Mouse (Mus musculus) midbrain, embryonic 12.5 days (tissue): ENCODE measurements around the gene Cd2. TPM values are rescaled to one million over a fixed set of nuclear protein-coding genes. Genes with fewer than 3 reads are reported as not detected.

Source experiments
- ATAC-seq: fragments of 200-750 bp; cut with Nextera tagmentation; 2 replicates; pipeline ENCODE4 v1.8.0; 2017; ENCODE audit warnings: low read depth, moderate TSS enrichment, moderate library complexity; ENCODE audit not compliant: low FRiP score
- H3K27ac ChIP-seq: fragments of 300-500 bp; sonication (generic); replicated peaks from 2 replicates; pipeline ENCODE4 v1.5.1; 2016; ENCODE audit warnings: mild to moderate bottlenecking
- H3K27me3 ChIP-seq: fragments of 300-500 bp; sonication (generic); 2 replicates; pipeline ENCODE4 v1.6.1; 2016; ENCODE audit warnings: mild to moderate bottlenecking
- H3K36me3 ChIP-seq: fragments of 300-500 bp; sonication (generic); 2 replicates; pipeline ENCODE4 v1.6.1; 2016
- H3K4me1 ChIP-seq: fragments of 300-500 bp; sonication (generic); 2 replicates; pipeline ENCODE4 v1.6.1; 2016
- H3K4me2 ChIP-seq: fragments of 300-500 bp; sonication (generic); replicated peaks from 2 replicates; pipeline ENCODE4 v1.6.1; 2016; ENCODE audit warnings: mild to moderate bottlenecking, moderate library complexity
- H3K4me3 ChIP-seq: fragments of 300-500 bp; sonication (generic); 2 replicates; pipeline ENCODE4 v1.5.1; 2016; ENCODE audit warnings: mild to moderate bottlenecking
- H3K9ac ChIP-seq: fragments of 300-500 bp; sonication (generic); replicated peaks from 2 replicates; pipeline ENCODE4 v1.6.1; 2016; ENCODE audit warnings: mild to moderate bottlenecking, moderate library complexity
- H3K9me3 ChIP-seq: fragments of 300-500 bp; sonication (generic); 2 replicates; pipeline ENCODE4 v1.6.1; 2016; ENCODE audit warnings: mild to moderate bottlenecking
- WGBS: fragments of 180-500 bp; shearing (Covaris S2); methylation state at CpG from one replicate; pipeline ENCODE4 v1.1.7; 2016; 5-methylcytosine and 5-hydroxymethylcytosine counted together
- polyA plus RNA-seq: library from polyadenylated mRNA; unstranded; fragments of >200 nt; fragmentation: Nextera tagmentation; extraction: Ambion mirVana; gene quantifications from 2 replicates; pipeline ENCODE4 v1.2.1, GENCODE M21; 2016

The Cd2 gene
- polyA plus RNA-seq, 1 experiment from 2014 or later, result not detected

GRCm38 (mm10) chr3:101290587-101291520, 3.1 kb upstream of the Cd2 start:
- H3K27ac ChIP-seq, result no peak overlapping the region
- 0 out of 2 replicates have a peak, but pooled peaks cover 8% of the 10 kb centered on the region for H3K27me3 ChIP-seq
- no peak overlapping the region for H3K4me3 ChIP-seq
- ATAC-seq, result no peak
- no peaks in the 10 kb centered on the region for H3K9me3 ChIP-seq
- 90% methylated on average over 19 of the region's 19 CpGs for WGBS
- H3K4me1 ChIP-seq, result 0 out of 2 replicates have a peak, but pooled peaks cover 3% of the 10 kb centered on the region
- no peak overlapping the region for H3K4me2 ChIP-seq
- H3K36me3 ChIP-seq, result no peaks in the 10 kb centered on the region
- no peak overlapping the region for H3K9ac ChIP-seq

- WGBS, result 92% methylated on average over 7 of the region's 7 CpGs
- Histone ChIP-seq H3K9me3 (no peaks in the 10 kb centered on the region), H3K4me1 (0 out of 2 replicates have a peak, but pooled peaks cover 3% of the 10 kb centered on the region), H3K27me3 (0 out of 2 replicates have a peak, but pooled peaks cover 7% of the 10 kb centered on the region), H3K4me2 (no peak overlapping the region), H3K36me3 (no peaks in the 10 kb centered on the region), H3K27ac (no peak overlapping the region), H3K9ac (no peak overlapping the region), H3K4me3 (no peak overlapping the region)
- no peak for ATAC-seq
These were observed 2.3 kb upstream of the Cd2 start for GRCm38 (mm10) chr3:101290036-101290435.

- no peak overlapping the region for H3K9ac ChIP-seq
These were observed 1.7 kb upstream of the Cd2 start for GRCm38 (mm10) chr3:101289406-101289805.

GRCm38 (mm10) chr3:101286336-101287325, 1.1 kb downstream of the Cd2 start:
- Histone ChIP-seq H3K27ac (no peak overlapping the region), H3K4me2 (no peak overlapping the region), H3K9me3 (no peaks in the 10 kb centered on the region), H3K4me1 (0 out of 2 replicates have a peak, but pooled peaks cover 3% of the 10 kb centered on the region), H3K9ac (no peak overlapping the region), H3K4me3 (no peak overlapping the region), H3K36me3 (no peaks in the 10 kb centered on the region), H3K27me3 (no peaks in the 10 kb centered on the region)
- ATAC-seq, result no peak
- WGBS, result 93% methylated on average over 12 of the region's 12 CpGs

More at GRCm38 (mm10) chr3:101289406-101289805, 1.7 kb upstream of the Cd2 start:
- 87% methylated on average over 3 of the region's 3 CpGs for WGBS
- no peak overlapping the region for H3K27ac ChIP-seq
- no peaks in the 10 kb centered on the region for H3K9me3 ChIP-seq
- no peak; the same call in 1 of the 2 replicates for ATAC-seq
- no peak overlapping the region for H3K4me3 ChIP-seq
- no peak overlapping the region for H3K4me2 ChIP-seq
- 0 out of 2 replicates have a peak, but pooled peaks cover under 1% of the 10 kb centered on the region for H3K27me3 ChIP-seq
- H3K4me1 ChIP-seq, result 0 out of 2 replicates have a peak, but pooled peaks cover 3% of the 10 kb centered on the region
- H3K36me3 ChIP-seq, result no peaks in the 10 kb centered on the region

- WGBS, result 93% methylated on average over 12 of the region's 12 CpGs
- H3K9me3 ChIP-seq, result no peaks in the 10 kb centered on the region
- H3K4me3 ChIP-seq, result no peak overlapping the region
- H3K4me1 ChIP-seq, result peaks cover 6% of the 10 kb centered on the region
- no peak overlapping the region for H3K9ac ChIP-seq
- H3K4me2 ChIP-seq, result no peak overlapping the region
- no peaks in the 10 kb centered on the region for H3K27me3 ChIP-seq
- no peak overlapping the region for H3K27ac ChIP-seq
- no peaks in the 10 kb centered on the region for H3K36me3 ChIP-seq
- ATAC-seq, result no peak
These were observed 1.9 kb downstream of the Cd2 start for GRCm38 (mm10) chr3:101285851-101286250.

GRCm38 (mm10) chr3:101285021-101285615, 2.6 kb downstream of the Cd2 start:
- no peak overlapping the region for H3K9ac ChIP-seq
- H3K4me3 ChIP-seq, result no peak overlapping the region
- H3K4me1 ChIP-seq, result peaks cover 13% of the 10 kb centered on the region
- ATAC-seq, result no peak
- H3K27me3 ChIP-seq, result no peaks in the 10 kb centered on the region
- H3K27ac ChIP-seq, result no peak overlapping the region
- no peaks in the 10 kb centered on the region for H3K36me3 ChIP-seq
- 91% methylated on average over 5 of the region's 5 CpGs for WGBS
- no peaks in the 10 kb centered on the region for H3K9me3 ChIP-seq
- no peak overlapping the region for H3K4me2 ChIP-seq

- Histone ChIP-seq H3K36me3 (no peaks in the 10 kb centered on the region), H3K27me3 (no peaks in the 10 kb centered on the region), H3K4me3 (no peak overlapping the region), H3K27ac (no peak overlapping the region), H3K9ac (no peak overlapping the region), H3K9me3 (no peaks in the 10 kb centered on the region), H3K4me1 (peaks cover 10% of the 10 kb centered on the region), H3K4me2 (no peak overlapping the region)
- WGBS, result 91% methylated on average over 13 of the region's 13 CpGs
- ATAC-seq, result no peak
These were observed 3.7 kb downstream of the Cd2 start for GRCm38 (mm10) chr3:101283869-101284706.

- H3K4me3 ChIP-seq, result no peak overlapping the region
- no peak overlapping the region for H3K9ac ChIP-seq
- H3K9me3 ChIP-seq, result no peaks in the 10 kb centered on the region
- no peaks in the 10 kb centered on the region for H3K36me3 ChIP-seq
- H3K4me1 ChIP-seq, result peaks cover 10% of the 10 kb centered on the region
- H3K4me2 ChIP-seq, result no peak overlapping the region
- no peak for ATAC-seq
- H3K27me3 ChIP-seq, result no peaks in the 10 kb centered on the region
- WGBS, result 77% methylated on average over 4 of the region's 4 CpGs
- H3K27ac ChIP-seq, result no peak overlapping the region
These were observed 4.3 kb downstream of the Cd2 start for GRCm38 (mm10) chr3:101283441-101283840.

GRCm38 (mm10) chr3:101282556-101283180, 5.1 kb downstream of the Cd2 start:
- no peak overlapping the region for H3K4me2 ChIP-seq
- H3K36me3 ChIP-seq, result no peaks in the 10 kb centered on the region
- peaks cover 10% of the 10 kb centered on the region for H3K4me1 ChIP-seq
- 88% methylated on average over 9 of the region's 9 CpGs for WGBS
- H3K27ac ChIP-seq, result no peak overlapping the region
- no peak overlapping the region for H3K4me3 ChIP-seq
- ATAC-seq, result no peak
- H3K27me3 ChIP-seq, result peaks cover 4% of the 10 kb centered on the region; the same call in 1 of the 2 replicates
- no peaks in the 10 kb centered on the region for H3K9me3 ChIP-seq
- no peak overlapping the region for H3K9ac ChIP-seq

GRCm38 (mm10) chr3:101281841-101282240, 5.9 kb downstream of the Cd2 start:
- Histone ChIP-seq H3K4me1 (peaks cover 10% of the 10 kb centered on the region), H3K4me3 (no peak overlapping the region), H3K27ac (no peak overlapping the region), H3K27me3 (peaks cover 6% of the 10 kb centered on the region; the same call in 1 of the 2 replicates), H3K36me3 (no peaks in the 10 kb centered on the region), H3K9ac (no peak overlapping the region), H3K4me2 (no peak overlapping the region), H3K9me3 (no peaks in the 10 kb centered on the region)
- 77% methylated on average over 4 of the region's 4 CpGs for WGBS
- ATAC-seq, result no peak
